Mouse (Mus musculus) left cerebral cortex, postnatal 36 days (tissue): ENCODE measurements around the gene Cdc25a. TPM values are rescaled to one million over a fixed set of nuclear protein-coding genes. Genes with fewer than 3 reads are reported as not detected.
A peak's percentile ranks its signal among the peaks of the same experiment; 100 is the strongest.

Source experiments
- DNase-seq, 2 experiments: peaks; one replicate each; pipeline ENCODE4 v3.0.0; 2021 to 2022; ENCODE audit warnings: low spot score in 2 of 2, mixed read lengths in 1 of 2
- intact Hi-C: fragments of 180-260 bp; cut with DNase I; formaldehyde crosslinking; loops from one replicate; pipeline ENCODE4 v1.15.1; 2025
- total RNA-seq, 2 experiments: library from RNA; stranded (reverse); gene quantifications; 2 replicates each; pipeline ENCODE4 v1.2.3; 2021

Gene Cdc25a
- total RNA-seq, 2 experiments from 2014 or later: 4.6 to 5.0 TPM

DNA sequence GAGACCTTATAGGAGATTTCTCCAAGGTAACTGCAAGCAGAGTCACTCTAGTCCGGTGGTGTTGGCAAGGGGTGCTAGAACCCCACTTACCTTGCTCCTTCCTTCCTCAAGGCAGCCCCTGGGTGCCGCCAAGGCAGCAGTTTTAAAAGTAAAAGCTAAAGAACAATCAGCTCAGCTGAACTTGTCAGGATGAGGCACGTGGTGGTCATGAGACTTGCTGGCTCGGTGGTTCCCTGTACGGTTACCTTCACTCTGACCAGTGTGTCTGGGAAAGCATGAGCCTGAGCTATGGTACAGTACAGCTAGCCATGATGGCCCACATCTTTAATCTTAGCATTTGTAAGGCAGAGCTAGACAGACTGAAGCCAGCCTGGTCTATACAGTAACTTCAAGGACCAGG lies 11.9 kb downstream of the Cdc25a start:
- intact Hi-C loops: no loop called here

DNA sequence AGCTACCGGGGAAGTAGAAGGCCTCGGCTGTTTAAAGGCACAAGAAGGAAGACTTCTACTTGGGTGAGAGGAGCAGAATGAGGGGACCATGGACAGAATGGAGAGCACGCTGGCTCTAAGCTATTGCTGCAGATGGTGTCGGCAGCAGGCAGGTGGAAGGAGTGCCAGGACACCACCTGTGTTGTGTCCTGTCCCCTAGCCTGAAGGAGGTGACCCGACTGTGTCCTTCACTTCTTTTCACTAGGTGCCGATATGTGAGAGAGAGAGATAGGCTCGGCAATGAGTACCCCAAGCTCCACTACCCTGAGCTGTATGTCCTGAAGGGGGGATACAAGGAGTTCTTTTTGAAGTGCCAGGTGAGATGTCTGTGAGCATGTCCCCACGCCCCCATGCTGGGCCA lies 16.1 kb downstream of the Cdc25a start:
- no peak for DNase-seq
- intact Hi-C loops: no loop called here

More for the DNA sequence above, 11.9 kb downstream of the Cdc25a start:
- DNase-seq: no peak

DNA sequence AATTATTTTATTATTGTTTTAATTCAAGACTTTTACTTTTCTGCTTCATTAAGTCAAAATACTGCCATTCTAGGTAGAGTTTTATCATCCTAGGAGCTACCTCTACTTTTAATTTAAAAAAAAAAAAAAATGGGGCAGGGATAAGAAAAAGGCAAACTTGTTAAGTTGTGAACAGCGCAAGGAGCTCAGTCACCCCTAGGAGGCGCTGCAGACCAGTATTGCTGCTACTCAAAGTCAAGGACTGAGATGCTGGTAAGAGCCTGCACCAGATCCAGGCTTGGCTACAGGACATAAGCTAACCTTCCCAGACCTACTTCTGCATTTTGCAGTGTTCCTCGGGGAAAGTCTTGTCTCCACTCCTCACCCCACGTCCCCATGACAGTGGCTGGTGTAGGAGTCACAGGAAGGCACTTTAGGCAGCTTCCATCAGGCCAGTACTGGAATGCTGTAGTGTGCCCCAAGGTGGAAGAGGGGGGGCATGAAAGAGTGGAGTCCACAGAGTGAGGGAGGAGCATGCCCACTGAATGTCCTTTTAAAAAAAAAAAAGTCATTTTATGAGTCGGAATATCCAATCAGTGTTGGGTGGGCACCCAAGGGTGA lies 17.4 kb downstream of the Cdc25a start:
- DNase-seq: peak; percentile 59 to 69
- intact Hi-C loops: no loop called here

DNA sequence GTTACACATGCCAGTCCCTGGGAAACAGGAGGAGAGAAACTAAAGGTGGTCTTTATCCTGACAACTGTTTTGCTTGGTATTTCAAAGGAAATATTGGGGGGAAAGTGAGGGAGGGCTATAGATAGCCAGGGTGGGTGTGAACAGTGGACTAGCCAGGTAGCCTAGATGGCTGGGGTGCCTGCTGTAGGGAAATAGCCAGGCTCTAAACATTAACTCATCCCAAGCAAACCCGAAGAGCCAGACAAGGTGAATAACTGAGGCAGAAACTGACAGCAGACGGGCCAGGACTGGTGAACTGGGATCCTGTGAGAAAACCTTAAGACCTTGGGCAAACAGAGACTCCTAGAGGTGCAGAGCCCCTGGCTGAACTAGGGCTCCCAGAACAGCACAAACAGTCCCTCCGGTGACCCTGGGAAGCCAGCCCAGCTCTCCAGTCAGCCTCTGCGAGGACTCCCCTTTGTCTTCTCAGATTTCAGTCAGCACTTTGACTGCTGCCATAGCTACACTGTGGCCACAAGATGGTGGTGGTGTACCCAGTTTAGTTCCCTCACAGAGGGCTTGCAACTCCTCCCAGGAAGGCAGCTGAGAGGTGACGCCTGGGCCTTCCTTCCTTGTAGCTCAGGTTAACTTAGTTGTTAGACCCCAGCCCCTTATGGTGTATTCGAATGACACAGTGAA lies 19.2 kb downstream of the Cdc25a start:
- peak; percentile 61 to 65 for DNase-seq
- intact Hi-C loops: loop anchor here (2.0 kb wide), 3 partner anchors 38 to 178 kb away; no protein-coding TSS in a partner anchor

DNA sequence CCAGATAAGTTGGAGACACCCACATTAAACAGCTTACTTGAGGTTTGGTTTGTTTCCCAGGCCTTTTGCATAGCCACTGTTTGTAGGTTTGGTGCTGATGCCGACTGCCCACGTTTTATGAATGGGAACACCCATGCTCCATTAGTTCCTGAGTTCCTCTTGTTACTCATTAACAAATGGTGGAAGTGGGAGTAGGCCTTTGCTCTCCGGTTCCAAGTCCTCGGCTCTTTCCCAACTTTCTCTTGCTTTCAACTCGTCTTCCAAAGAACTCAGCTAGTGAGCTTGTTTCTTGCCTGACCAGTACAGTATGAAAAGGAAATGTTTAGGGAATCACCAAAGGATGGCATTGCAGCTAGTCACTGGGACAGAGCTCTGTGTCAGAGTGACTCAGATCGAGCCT lies 20.2 kb downstream of the Cdc25a start:
- no peak for DNase-seq
- intact Hi-C loops: loop anchor here (2.0 kb wide), 3 partner anchors 37 to 177 kb away; no protein-coding TSS in a partner anchor

DNA sequence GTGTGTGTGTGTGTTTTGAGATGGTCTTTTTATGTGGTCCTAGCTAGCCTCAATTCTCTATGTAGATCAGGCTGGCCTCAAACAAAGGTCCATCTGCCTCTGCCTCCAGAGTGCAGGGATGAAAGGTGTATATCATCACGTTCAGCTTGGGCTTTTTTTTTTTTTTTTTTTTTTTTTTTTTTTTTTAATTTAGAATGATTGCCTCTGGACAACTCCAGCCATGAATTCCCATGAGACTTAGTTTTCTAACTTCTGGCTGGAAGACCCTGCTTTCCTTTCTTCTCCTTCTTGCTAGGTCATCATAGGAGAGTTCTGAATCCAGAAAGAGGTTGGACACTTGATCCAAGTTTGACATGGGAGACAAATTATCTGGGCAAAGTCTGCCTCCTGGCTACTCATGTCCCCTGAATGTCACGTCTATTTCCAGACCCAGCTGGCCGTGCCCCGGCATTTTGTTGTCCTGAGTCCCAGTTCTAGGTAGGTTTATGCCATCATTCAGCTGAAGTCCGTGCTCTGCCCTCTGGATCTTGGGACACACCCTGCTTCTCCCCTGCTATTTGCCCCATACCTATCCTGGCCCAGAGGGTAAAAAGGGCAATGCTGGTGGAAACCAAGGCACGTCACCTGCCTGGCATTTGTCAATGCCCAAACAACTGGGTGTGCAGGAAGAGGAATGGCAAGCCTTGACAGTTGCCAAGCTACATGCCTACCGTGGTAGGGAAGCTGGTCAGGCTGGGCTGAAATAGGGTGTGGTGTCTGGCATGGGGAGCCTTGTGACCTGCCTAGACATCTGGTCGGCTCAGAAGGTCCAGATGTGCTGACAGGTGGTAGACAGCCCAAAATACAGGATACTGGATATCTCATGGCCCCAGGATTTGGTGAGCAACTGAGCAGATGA lies 21.1 kb downstream of the Cdc25a start:
- intact Hi-C loops: no loop called here

DNA sequence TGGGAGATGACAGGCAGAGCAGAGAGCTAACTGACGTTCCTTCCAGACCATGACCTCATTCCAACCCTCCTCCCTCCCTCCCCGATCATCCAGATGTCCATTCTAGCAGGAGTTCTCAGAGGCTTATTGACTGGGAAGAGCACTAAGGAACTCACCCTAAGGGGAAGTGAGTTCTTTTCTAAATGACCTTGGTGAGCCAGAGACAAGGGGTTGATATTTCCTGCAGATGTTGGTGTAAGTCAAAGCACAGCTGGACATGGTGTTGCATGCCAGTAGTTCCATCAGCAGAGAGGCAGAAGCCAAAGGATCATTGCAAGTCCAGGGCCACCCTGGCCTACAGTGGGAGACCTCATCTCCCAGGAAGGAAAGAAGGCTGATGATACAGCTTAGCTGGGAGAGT lies 22.6 kb downstream of the Cdc25a start:
- intact Hi-C loops: no loop called here
- DNase-seq: no peak

More for the DNA sequence above, 21.1 kb downstream of the Cdc25a start:
- DNase-seq: no peak

DNA sequence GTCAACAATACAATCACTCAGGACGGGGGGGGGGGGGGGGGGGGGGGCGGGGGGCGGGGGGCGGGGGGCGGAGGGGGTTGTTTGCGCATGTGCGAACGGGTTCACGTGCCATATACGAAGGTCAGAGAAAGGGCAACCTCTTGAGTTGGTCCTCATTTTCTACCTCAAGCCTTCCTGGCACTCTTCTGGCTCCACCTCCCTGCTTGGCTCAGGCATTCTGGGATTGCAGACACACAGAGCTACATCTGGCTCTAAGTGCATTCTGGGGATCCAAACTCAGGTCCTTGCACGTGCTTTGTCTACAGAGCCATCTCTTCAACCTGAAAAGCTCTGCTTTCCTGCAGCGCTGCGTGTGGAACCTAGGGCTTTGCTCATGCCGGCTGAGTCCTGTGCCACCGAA lies 24.0 kb downstream of the Cdc25a start:
- intact Hi-C loops: no loop called here
- DNase-seq: no peak

DNA sequence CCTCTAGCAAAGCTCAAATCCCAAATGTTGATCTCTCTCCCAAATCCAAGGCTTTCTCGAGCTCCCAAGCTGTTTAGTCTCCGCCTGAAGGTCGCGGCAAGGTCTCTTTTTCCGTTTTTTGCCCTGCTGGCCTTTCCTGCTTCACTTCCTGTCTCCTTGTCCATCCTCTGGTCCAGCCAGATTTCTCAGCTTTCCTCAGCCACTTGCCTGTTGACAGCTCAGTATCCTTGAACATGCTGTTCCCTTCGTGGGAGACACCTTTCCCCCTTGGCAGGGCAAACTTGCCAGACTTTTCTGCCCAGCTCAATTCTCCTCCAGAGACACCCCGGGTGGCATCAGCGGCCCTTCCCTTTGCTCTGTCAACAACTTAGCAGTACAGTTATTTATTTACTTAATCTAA lies 24.4 kb downstream of the Cdc25a start:
- intact Hi-C loops: no loop called here
- DNase-seq: no peak

DNA sequence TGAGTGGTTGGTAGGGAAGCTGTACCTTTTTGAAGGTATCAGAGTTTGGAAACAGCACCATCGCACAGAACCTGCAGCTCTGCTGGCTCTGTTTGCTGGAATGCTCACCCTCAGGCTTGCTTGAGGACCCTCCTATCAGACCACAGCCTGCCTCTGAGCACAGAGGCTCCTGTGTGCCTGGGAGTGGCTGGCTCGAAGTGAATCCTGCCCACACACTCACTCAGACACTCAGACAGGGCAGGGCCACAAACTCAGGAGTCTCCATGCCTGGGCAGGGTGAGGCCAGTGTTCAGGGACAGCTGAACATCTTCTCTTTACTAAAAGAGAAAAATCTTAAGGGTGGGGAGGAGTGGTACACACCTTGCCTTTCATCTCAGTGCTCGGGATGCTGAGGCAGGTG lies 25.2 kb downstream of the Cdc25a start:
- intact Hi-C loops: no loop called here
- no peak for DNase-seq

DNA sequence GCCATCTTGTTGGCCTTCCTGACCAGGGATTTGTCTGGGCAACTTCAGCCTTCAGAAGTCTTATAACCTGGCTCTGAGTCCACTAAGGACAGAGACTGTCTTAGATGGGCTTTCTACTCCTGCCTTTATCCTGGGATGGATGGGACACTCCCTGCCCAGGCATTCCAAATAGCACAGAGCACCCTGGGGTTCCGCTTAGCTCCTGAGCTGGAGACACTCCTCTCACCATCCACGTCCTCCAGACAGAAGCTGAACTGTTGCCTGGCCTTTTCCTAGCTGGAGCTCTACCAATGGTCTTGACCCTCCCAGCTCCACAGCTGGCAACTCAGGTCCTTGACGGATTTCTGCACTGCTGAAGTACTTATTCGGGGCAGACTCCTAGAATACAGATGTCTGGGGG lies 26.9 kb downstream of the Cdc25a start:
- intact Hi-C loops: no loop called here
- no peak for DNase-seq

DNA sequence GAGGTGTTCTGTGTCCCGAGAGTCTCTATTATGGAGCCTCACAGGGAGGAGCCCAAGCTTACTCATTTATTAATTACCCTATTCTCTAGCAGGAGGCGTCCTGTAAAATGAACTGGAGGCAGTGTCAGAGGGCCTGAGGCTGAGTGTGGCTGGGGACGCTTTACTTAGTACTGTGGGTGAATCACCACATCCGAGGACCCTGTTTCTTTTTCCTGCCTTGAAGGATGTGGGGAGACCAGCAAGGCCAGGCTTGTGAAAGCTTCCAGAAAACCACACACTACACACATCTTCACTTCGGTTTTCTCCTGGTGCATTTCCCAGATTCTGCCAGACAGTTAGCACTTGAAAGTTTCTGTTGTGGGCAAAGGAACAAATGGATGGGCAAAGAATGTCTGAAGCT lies 27.4 kb downstream of the Cdc25a start:
- no peak for DNase-seq
- intact Hi-C loops: no loop called here

DNA sequence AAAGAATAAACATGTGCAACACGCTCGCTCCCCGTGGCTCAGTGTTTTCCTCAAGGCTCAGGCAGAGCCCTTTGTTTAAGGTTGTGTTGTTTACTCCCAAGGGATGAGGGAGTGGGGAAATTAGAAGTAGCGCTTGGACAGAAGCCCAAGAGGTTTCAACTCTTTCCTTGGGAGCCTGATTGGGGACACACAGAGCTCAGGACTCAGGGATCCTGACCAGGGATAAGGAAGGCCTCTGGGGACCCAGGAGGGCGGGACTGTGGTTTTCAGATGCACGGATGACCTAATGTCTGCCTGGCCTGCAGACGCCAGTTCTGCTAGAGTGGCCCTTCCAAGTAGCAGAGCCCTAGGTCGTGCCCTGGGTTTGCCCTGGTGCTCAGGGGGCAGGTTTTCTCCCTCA lies 31.9 kb downstream of the Cdc25a start:
- intact Hi-C loops: no loop called here

DNA sequence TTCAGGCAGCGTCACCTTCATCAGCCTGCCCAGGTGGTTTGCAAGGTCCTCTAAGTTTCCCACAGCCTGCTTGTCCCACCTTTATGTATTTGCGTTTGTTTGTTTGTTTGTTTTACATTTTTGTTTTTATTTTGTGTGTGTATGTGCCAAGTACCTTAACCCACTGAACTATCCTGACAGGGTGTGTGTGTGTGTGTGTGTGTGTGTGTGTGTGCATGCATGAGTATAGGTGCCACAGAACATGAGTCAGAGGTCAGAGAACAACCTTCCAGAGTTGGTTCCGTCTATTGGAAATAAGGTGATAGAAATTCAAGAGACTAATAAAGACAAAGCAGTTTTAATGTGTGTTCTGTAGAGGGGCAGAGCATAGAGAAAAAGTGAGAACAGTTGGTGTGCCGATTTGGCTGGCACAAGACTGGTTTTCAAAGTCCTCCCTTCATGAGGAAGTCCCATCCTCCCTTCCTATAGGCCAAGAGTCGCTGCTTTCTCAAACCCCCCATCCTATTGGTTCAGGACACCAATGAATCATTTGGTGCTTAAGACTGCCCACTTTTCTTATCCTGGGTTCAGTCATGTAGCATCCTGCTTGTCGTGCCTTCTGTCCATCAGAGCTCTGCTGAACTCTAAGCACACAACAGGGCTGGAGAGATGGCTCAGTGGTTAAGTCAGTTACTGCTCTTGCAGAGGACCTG lies 32.5 kb downstream of the Cdc25a start:
- DNase-seq: no peak
- intact Hi-C loops: no loop called here

More for the DNA sequence above, 31.9 kb downstream of the Cdc25a start:
- no peak for DNase-seq

DNA sequence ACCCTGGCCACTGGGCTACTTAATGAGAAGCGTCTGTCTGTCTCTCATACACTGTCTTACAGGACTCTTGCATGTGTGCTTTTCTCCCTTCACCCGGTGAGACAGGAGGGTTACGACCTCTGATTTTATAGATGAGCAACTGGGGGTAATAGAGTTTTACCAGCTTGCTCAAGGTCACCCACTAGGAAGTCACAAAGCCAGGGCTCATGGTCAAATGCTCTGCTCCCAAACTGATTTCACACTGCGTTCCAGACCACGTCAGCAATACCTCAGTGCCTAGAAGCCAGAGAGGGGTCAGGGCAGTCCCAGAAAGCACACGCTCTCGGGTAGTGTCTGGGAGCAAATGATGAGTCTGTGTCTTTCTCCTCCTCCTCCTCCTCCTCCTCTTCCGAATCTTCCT lies 33.7 kb downstream of the Cdc25a start:
- DNase-seq: no peak
- intact Hi-C loops: no loop called here

DNA sequence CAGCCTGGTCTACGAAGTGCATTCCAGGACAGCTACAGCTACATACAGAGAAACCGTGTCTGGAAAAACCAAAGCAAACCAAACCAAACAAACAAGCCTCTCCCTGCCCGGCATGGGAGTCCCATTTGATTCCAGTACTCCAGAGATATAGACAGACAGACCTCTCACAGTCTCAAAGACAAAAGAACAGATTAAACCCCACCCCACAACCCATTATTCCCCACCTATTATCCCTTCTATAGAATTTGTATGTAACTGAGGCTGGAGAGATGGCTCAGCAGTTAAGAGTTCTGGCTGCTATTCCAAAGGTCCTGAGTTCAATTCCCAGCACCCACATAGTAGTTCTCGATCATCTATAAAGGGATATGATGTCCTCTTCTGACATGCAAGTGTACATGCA lies 34.5 kb downstream of the Cdc25a start:
- intact Hi-C loops: no loop called here
- DNase-seq: no peak

DNA sequence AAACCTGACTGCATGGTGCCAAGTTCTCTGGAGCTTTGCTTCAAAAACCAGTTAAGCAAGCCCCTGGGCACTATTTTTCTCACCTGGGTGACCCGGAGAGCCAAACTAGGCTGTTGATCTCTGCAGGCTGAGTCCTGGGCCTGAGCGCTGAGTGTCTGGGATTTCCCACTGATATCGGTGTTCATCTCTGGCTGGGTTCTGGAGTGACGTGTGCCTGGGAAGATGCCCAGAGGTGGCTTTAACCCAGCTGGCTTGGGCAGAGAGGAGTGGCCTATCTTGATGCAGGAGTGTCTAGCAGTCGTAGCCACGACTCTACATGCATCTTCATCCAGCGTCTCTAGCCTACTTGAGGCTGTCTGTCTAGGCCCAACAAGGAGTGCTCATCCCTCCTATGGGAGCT lies 36.4 kb downstream of the Cdc25a start:
- intact Hi-C loops: no loop called here
- DNase-seq: no peak

DNA sequence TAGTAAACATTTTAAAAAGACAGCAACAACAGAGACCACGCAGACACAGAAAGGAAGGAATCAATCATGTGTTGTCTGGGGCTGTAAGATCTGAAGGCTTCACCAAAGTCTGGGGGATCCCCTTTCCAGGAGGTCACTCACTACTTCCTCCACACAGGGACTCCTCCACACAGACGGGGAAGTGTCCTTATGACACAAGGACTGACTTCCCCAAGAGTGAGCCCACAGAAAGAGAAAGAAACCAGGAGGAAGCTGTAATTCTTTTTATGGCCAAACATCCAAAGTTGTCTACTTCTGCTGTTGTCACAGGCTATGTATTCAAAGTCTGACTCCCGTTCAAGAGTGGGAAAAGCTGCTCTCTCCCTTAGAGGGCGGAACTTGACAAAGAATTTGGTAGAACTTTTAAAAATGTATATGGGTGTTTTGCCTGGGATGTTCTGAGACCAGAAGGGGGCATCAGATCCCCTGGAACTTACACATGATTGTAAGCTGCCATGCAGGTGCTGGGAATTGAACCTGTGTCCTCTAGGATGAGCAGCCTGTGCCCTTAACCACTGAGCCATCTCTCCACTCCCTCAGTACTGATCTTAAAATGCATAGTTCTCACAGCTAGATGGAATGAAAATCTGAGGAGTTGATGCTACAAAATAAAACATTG lies 39.0 kb downstream of the Cdc25a start:
- no peak for DNase-seq
- intact Hi-C loops: no loop called here

DNA sequence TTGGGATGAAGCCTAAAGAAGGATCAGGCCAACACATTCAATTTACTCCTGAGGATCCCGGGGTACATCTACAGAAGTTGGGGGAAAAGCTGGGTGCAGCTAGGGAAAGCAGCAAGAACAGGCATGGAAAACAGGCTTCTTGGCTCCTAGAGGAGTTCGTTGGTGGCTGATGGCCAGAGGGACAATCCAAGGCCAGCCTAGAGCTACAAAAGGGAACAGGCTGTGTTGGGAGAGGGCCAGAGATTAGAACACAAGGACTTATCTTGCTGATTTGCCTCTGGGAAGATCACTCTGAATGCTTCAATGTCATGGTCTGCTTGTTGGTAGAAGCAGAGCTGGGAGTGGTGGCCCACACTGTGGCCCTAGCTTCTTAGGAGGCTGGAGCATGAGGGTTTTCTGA lies 42.6 kb downstream of the Cdc25a start:
- DNase-seq: no peak
- intact Hi-C loops: no loop called here

DNA sequence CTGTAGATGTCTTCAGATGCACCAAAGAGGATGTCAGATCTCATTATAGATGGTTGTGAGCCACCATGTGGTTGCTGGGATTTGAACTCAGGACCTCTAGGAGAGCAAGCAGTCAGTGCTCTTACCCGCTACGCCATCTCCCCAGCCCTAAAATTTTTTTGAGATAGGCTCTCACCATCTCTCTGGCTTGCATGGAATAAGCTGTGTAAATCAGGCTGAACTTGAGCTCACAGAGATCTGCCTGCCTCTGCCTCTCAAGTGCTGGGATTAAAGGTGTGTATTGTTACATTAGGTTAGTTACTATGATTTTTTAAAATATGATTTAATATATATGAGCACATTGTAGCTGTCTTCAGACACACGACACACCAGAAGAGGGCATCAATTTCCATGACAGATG lies 53.8 kb downstream of the Cdc25a start:
- intact Hi-C loops: no loop called here
- no peak for DNase-seq
